Mouse (Mus musculus) C2C12 (cell line): ENCODE measurements at regions not wholly inside any gene's neighbourhood (a gene's known extent, or its start where the extent isn't known, plus 50 kb on each side); places are given as distances from the start of the nearest gene placed in this dataset.
A peak's percentile ranks its signal among the peaks of the same experiment; 100 is the strongest.

Experiments
- H3K27me3 ChIP-seq: one replicate; pipeline ENCODE4 v1.6.1; 2011; ENCODE audit not compliant: control insufficient read depth, insufficient read depth, insufficient read length
- H3K36me3 ChIP-seq: one replicate; pipeline ENCODE4 v1.6.1; 2011; ENCODE audit not compliant: control insufficient read depth, insufficient read depth
- H3K4me3 ChIP-seq: one replicate; pipeline ENCODE4 v1.5.1; 2011; ENCODE audit warnings: mild to moderate bottlenecking, control low read depth; ENCODE audit not compliant: poor library complexity, insufficient read depth, severe bottlenecking
- H3K79me2 ChIP-seq: one replicate; pipeline ENCODE4 v1.6.1; 2011; ENCODE audit not compliant: control insufficient read depth, insufficient read depth
- H3K79me3 ChIP-seq: one replicate; pipeline ENCODE4 v1.6.1; 2011; ENCODE audit warnings: low read depth, control low read depth
- H3ac ChIP-seq: one replicate; pipeline ENCODE3; 2011; ENCODE audit warnings: low read depth; ENCODE audit not compliant: control insufficient read depth, insufficient read length
- CEBPB ChIP-seq: IDR thresholded peaks from one replicate; pipeline ENCODE4 v1.6.1; 2011; ENCODE audit warnings: low read depth, mild to moderate bottlenecking, control low read depth, moderate library complexity
- CTCF ChIP-seq: IDR thresholded peaks from one replicate; pipeline ENCODE4 v1.5.1; 2011; ENCODE audit not compliant: control insufficient read depth, insufficient read depth, insufficient read length
- FOSL1 ChIP-seq: IDR thresholded peaks from one replicate; pipeline ENCODE4 v1.8.0; 2011; ENCODE audit warnings: mild to moderate bottlenecking, low read length; ENCODE audit not compliant: poor library complexity, insufficient read depth, severe bottlenecking
- MAX ChIP-seq: IDR thresholded peaks from one replicate; pipeline ENCODE4 v1.6.1; 2011; ENCODE audit warnings: mild to moderate bottlenecking, control low read depth
- MYOD1 ChIP-seq: IDR thresholded peaks from one replicate; pipeline ENCODE4 v1.6.1; 2011; ENCODE audit warnings: low read depth; ENCODE audit not compliant: control insufficient read depth, insufficient read length
- MYOG ChIP-seq: IDR thresholded peaks from one replicate; pipeline ENCODE4 v1.6.1; 2011; ENCODE audit not compliant: control insufficient read depth, insufficient read length; ENCODE audit errors: extremely low read depth
- USF1 ChIP-seq: IDR thresholded peaks from one replicate; pipeline ENCODE4 v1.6.1; 2011; ENCODE audit warnings: low read depth, mild to moderate bottlenecking, control low read depth, moderate library complexity

DNA sequence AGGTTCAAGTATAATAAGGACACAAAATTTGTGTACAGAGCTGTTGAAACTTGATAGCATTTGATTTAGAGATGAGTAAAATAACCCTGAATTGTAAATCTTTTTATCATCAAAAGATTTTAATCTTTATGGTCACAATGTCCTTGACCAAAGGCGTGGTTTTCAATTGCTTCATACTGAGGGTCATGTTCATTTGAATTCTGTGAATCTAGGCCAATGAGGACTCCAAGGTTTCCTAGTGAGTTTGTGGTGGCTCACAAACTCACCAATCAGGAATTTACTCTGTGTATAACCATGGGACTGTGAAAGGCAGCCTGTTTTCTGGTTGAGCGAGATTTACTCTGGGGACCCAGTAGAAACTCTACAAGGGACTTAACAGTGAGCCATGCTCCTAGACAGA lies 1269.2 kb downstream of the Gsdmc2 start:
- TF ChIP-seq MYOG (no peak), FOSL1 (no peak), USF1 (no peak), CEBPB (peak; percentile 70), MAX (no peak), CTCF (no peak), MYOD1 (no peak)
- H3K36me3 ChIP-seq = no peaks in the 10 kb centered on the region
- H3K4me3 ChIP-seq = no peak overlapping the region
- no peaks in the 10 kb centered on the region for H3K27me3 ChIP-seq
- H3K79me2 ChIP-seq = no peaks in the 10 kb centered on the region
- no peak overlapping the region for H3ac ChIP-seq
- H3K79me3 ChIP-seq = no peaks in the 10 kb centered on the region

DNA sequence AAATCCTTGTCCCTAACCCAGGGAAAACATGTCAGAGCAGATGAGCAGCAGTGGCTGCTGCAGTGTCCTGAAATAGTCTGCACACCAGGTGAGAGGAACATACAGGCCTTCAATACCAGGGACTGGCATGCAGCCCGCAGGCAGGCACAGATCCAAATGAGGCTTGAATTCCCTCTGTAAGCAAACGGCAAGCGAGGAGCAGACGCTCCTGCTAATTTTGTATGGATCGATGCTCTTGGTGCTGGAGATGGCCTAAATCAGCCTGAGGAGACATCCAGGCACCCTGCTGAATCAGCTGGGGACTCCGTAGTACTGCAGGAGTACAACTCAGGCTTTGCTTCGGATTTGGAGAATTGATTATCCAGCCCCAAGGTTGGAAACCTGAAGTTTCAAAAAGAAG lies 1273.2 kb downstream of the Gsdmc2 start:
- TF ChIP-seq USF1 (no peak), CEBPB (no peak), FOSL1 (no peak), MAX (no peak), MYOG (no peak), CTCF (no peak)
- Histone ChIP-seq H3ac (no peak overlapping the region), H3K4me3 (no peak overlapping the region), H3K27me3 (no peaks in the 10 kb centered on the region), H3K79me2 (no peaks in the 10 kb centered on the region), H3K36me3 (no peaks in the 10 kb centered on the region), H3K79me3 (no peaks in the 10 kb centered on the region)

DNA sequence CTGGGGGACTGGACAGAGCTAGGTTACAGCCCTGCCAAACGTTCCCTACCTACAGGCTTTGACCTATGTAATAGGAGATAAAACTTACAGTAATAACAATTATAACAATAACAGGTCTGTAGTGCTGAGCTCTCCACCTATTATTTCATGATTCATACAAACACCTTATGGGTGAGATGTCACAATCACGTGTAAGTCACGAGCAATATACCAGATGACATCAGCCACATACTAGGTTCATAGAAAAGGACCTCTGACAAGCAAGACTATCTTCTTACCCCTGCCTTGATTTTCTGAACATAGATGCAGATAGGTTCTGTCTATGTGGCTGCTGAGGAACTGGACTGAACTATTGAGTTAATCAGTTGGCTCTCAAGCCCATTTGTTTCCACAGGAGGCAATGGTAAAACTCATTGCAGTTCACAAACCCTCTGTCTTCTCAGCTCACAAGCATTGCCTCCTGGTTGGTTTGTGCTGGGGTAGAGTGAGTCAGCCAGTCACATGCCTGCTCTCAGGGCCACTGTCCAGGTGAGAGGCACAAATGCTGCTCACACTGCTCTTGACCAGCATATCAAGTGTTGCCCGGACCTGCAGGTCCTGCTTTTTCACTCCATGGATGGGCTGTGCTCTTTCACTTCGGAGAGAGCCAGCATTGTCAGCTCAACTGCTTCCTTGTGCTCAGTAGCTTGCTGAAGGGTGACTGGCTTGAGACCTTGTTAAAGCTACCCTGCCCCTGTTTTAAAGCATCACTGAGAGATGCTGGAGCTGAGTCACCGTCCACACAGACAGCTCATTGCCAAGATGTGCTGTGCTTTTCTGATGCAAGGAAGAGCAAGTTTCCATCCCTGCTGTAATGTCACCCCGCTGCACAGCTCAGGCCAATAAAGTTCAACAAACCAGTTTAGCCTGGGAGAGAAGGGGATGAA lies 1275.9 kb downstream of the Gsdmc2 start:
- H3ac ChIP-seq = no peak overlapping the region
- no peaks in the 10 kb centered on the region for H3K79me2 ChIP-seq
- H3K36me3 ChIP-seq = no peaks in the 10 kb centered on the region
- H3K27me3 ChIP-seq = no peaks in the 10 kb centered on the region
- TF ChIP-seq USF1 (peak; percentile 75), FOSL1 (no peak), MYOD1 (no peak), CEBPB (peak; percentile 88), MYOG (no peak), MAX (peak; percentile 42), CTCF (no peak)
- no peaks in the 10 kb centered on the region for H3K79me3 ChIP-seq
- H3K4me3 ChIP-seq = no peak overlapping the region

DNA sequence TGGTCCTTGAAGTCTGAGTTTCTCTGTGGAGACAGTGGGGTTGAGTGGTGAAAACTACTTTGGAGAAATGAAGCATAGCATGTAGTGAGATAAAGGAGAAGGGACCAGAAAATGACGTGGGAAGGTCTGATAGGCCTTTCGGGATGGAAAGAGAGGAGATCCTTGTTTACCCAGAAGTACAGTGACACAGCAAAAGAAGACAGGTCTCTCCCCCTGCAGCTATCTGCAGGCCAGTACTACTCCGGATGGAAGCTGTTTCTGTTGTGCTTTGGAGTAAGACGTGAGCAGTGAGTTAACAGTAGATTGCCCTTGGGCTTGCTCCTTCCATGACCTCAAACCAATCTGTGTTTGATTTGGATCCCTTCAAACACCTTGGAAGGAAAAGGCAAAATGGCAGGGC lies 1277.5 kb downstream of the Gsdmc2 start:
- Histone ChIP-seq H3K27me3 (no peaks in the 10 kb centered on the region), H3K79me2 (no peaks in the 10 kb centered on the region), H3K4me3 (no peak overlapping the region), H3K79me3 (no peaks in the 10 kb centered on the region), H3K36me3 (no peaks in the 10 kb centered on the region), H3ac (no peak overlapping the region)
- no peak for TF ChIP-seq MYOG
- no peak for TF ChIP-seq USF1
- no peak for TF ChIP-seq CTCF
- no peak for TF ChIP-seq MYOD1
- TF ChIP-seq MAX = no peak
- TF ChIP-seq CEBPB = no peak
- no peak for TF ChIP-seq FOSL1

DNA sequence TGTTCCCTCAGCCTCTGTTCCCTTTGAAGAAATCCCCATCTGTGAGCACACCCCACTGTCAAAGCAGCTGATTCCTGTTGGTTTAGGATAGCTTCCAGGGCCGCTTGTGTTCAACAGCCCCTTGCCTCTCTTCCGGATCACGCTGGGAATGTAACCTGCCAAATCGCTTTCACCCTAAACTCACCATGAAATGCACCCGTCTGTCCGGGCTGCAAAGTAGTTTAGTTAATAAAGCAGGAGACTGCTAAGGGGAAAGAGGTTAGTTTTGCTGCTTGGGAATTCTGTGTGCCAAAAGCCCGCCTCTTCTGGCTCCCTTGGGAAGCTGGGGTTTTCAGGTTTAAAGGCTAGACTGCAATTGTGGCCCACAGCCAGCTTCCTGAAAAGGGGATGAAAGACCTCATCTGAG lies 1278.9 kb downstream of the Gsdmc2 start:
- TF ChIP-seq CTCF (no peak), FOSL1 (no peak), USF1 (no peak), MYOG (no peak), MAX (no peak), CEBPB (no peak), MYOD1 (no peak)
- no peaks in the 10 kb centered on the region for H3K27me3 ChIP-seq
- H3K79me3 ChIP-seq = no peaks in the 10 kb centered on the region

DNA sequence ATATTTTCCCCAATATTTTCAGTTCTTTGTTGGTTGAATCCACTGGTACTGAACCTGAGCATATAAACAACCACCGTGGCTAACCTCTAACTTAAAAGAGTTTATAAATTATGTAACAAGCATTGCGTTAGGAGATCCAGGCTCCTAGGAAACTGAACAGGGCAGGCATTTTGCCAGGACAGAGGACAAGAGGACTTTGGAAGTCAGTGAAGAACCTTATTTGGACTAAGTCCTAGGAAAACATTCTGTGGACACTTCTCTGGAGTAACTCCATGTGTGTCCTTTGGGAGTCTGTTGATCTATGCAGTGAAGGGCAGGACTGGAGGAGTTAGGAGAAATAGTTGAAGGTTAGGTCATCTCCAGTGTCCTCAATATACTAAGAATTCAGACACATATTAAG lies 1311.7 kb downstream of the Gsdmc2 start:
- Histone ChIP-seq H3K79me2 (no peaks in the 10 kb centered on the region), H3K79me3 (no peaks in the 10 kb centered on the region), H3ac (no peak overlapping the region), H3K36me3 (no peaks in the 10 kb centered on the region), H3K4me3 (no peak overlapping the region), H3K27me3 (no peaks in the 10 kb centered on the region)
- TF ChIP-seq CEBPB = no peak
- no peak for TF ChIP-seq MYOG
- no peak for TF ChIP-seq FOSL1
- no peak for TF ChIP-seq MAX
- no peak for TF ChIP-seq USF1
- no peak for TF ChIP-seq CTCF
- no peak for TF ChIP-seq MYOD1

More for the DNA sequence above, 1278.9 kb downstream of the Gsdmc2 start:
- Histone ChIP-seq H3K4me3 (no peak overlapping the region), H3ac (no peak overlapping the region), H3K36me3 (no peaks in the 10 kb centered on the region), H3K79me2 (no peaks in the 10 kb centered on the region)
